Mouse (Mus musculus): ENCODE data around the gene Grn. TPM values are rescaled to one million over a fixed set of nuclear protein-coding genes. Genes with fewer than 3 reads are reported as not detected.

The Grn gene
- polyA plus RNA-seq, 2 experiments: 118 to 120 TPM

DNA sequence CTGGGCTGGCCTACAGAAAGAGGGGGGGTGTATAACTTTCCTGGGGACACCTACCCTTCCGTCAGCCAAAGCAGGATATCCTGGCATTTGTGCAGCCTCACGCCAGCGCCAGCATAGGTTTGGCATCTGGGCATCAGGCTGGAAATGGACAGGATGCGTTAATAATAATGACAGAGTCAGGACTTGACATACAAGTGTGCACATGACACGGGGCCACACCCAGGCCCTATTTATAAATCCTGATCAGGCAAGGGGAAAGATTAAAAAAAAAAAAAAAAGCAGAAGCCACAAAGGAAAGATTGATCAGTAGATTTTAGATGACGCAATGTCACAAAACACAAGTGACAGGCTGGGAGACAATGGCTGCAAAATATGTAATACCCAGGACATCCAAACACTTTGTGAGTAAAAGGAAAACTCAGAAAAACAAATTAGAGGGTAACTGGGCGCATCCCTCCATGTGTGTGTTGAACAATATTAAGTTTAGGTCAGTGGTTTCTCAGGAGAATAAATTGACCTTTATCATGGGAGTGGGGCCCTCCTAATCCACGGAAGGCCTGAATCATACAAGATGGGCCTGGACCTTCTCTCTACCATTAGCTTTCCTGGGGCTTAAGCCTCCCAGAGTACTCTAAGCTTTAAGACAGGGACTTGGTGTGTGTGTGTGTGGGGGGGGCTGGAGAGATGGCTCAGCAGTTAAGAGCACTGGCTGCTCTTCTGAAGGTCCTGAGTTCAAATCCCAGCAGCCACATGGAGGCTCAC is 4.4 kb upstream of the Grn start:
- TF ChIP-seq POLR2A (IDR thresholded peaks at IDR 0.05; ENCODE audit: borderline replicate concordance, extremely low read depth, insufficient read depth, insufficient read length): no peak
- H3K27me3 ChIP-seq (ENCODE audit: control insufficient read depth, insufficient read depth, low read length): no peaks in the 10 kb centered on the region
- H3K4me1 ChIP-seq (ENCODE audit: control insufficient read depth, insufficient read depth, low read length): peaks cover 6% of the 10 kb centered on the region
- DNase-seq (ENCODE audit: low spot score) (no peak), ATAC-seq (ENCODE audit: low FRiP score, low read depth) (no peak)
- 0 out of 2 replicates have a peak, but pooled peaks cover under 1% of the 10 kb centered on the region for H3K9me3 ChIP-seq (ENCODE audit: control insufficient read depth, low read length)
- H3K36me3 ChIP-seq (ENCODE audit: control insufficient read depth, insufficient read depth, low read length): no peaks in the 10 kb centered on the region
- H3K4me2 ChIP-seq (replicated peaks; ENCODE audit: low read depth, low read length, severe bottlenecking): no peak overlapping the region
- H3K4me3 ChIP-seq (replicated peaks; ENCODE audit: low read length): no peak overlapping the region
- 87% methylated on average over 8 of the region's 8 CpGs for WGBS
- H3K27ac ChIP-seq (replicated peaks; ENCODE audit: low read depth, low read length): no peak overlapping the region
- H3K9ac ChIP-seq (ENCODE audit: low read depth, low read length, severe bottlenecking): no peak overlapping the region

DNA sequence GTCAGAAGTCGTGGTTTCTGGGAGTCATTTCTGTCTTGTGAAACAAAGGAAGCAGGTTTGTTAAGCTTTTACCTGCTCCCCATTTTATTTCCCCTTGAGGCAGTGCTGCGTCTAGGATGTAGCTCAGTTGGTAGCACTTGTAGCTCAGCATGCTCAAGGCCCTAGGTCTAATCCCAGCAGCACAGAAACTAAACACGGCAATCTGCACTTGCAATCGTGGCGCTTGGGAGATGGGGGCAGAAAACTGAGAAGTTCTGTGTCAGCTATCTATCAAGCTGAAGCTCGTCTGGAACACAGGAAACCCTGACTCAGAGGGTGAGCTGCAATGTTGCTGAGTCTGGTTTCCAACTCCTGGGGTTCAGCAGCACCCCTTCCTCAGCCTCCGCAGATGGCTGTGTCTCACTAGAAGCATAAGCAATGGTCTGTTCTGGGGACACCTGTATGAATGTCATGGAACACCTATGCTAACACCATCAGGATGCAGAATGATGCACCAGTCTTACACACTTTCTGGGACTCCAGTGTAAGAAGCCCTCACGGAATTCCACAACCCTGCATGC is 1.1 kb upstream of the Grn start:
- DNase-seq (ENCODE audit: low spot score): no peak
- 64% methylated on average over 8 of the region's 8 CpGs for WGBS
- no peak overlapping the region for H3K27ac ChIP-seq (replicated peaks; ENCODE audit: low read depth, low read length)
- H3K9me3 ChIP-seq (ENCODE audit: control insufficient read depth, low read length): no peaks in the 10 kb centered on the region
- no peaks in the 10 kb centered on the region for H3K27me3 ChIP-seq (ENCODE audit: control insufficient read depth, insufficient read depth, low read length)
- H3K4me2 ChIP-seq (replicated peaks; ENCODE audit: low read depth, low read length, severe bottlenecking): no peak overlapping the region
- peaks cover 12% of the 10 kb centered on the region for H3K36me3 ChIP-seq (ENCODE audit: control insufficient read depth, insufficient read depth, low read length)
- no peak for ATAC-seq (ENCODE audit: low FRiP score, low read depth)
- peak overlapping the region; percentile 63; the same call in 1 of the 2 replicates for H3K4me3 ChIP-seq (replicated peaks; ENCODE audit: low read length)
- H3K9ac ChIP-seq (ENCODE audit: low read depth, low read length, severe bottlenecking): no peak overlapping the region
- H3K4me1 ChIP-seq (ENCODE audit: control insufficient read depth, insufficient read depth, low read length): peaks cover 9% of the 10 kb centered on the region
- TF ChIP-seq POLR2A (IDR thresholded peaks at IDR 0.05; ENCODE audit: borderline replicate concordance, extremely low read depth, insufficient read depth, insufficient read length): no peak

GRCm38 (mm10) chr11:102429551-102429950 is 564 bp upstream of the Grn start:
- Histone ChIP-seq H3K27ac (replicated peaks; ENCODE audit: low read depth, low read length) (no peak overlapping the region), H3K36me3 (ENCODE audit: control insufficient read depth, insufficient read depth, low read length) (peaks cover 16% of the 10 kb centered on the region), H3K27me3 (ENCODE audit: control insufficient read depth, insufficient read depth, low read length) (no peaks in the 10 kb centered on the region), H3K4me2 (replicated peaks; ENCODE audit: low read depth, low read length, severe bottlenecking) (peak overlapping the region; percentile 86), H3K4me1 (ENCODE audit: control insufficient read depth, insufficient read depth, low read length) (peaks cover 9% of the 10 kb centered on the region), H3K9ac (ENCODE audit: low read depth, low read length, severe bottlenecking) (peak overlapping the region; percentile 48), H3K9me3 (ENCODE audit: control insufficient read depth, low read length) (no peaks in the 10 kb centered on the region), H3K4me3 (replicated peaks; ENCODE audit: low read length) (peak overlapping the region; percentile 63)
- 41% methylated on average over 3 of the region's 3 CpGs for WGBS
- ATAC-seq (ENCODE audit: low FRiP score, low read depth) (no peak), DNase-seq (ENCODE audit: low spot score) (no peak)
- no peak for TF ChIP-seq POLR2A (IDR thresholded peaks at IDR 0.05; ENCODE audit: borderline replicate concordance, extremely low read depth, insufficient read depth, insufficient read length)

DNA sequence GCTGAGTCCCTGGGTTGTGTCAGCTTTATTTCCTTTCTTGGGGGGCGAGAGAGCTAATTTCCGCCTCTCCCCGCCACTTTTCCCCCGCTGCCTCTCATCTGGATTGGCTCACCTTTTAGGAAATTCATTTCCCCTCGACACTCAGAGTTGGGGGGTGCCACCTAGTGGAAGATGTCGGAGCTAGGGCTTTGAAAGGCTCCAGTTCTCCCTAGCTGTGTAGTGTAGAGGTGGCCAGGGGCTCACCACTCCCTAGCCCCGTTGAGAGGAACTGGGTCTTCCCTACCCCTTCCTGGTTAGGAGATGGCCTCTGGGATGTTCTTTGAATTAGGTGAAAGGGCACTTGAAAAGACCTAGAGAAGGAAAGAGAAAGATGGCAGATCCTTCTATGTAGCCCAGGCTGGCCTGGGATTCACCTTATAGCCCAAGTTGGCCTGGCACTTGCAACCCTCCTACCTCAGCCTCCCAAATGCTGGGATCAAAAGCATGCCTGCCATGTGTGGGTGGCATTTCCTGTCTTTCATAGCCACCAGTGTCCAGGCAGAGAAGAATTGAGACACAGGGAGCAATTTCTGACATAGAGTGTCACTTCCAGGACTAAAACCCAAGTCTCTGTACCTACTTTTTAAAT is 1.0 kb downstream of the Grn start:
- H3K9ac ChIP-seq (ENCODE audit: low read depth, low read length, severe bottlenecking): peak overlapping the region; percentile 49
- 0 out of 2 replicates have a peak, but pooled peaks have one; percentile 27 for ATAC-seq (ENCODE audit: low FRiP score, low read depth)

DNA sequence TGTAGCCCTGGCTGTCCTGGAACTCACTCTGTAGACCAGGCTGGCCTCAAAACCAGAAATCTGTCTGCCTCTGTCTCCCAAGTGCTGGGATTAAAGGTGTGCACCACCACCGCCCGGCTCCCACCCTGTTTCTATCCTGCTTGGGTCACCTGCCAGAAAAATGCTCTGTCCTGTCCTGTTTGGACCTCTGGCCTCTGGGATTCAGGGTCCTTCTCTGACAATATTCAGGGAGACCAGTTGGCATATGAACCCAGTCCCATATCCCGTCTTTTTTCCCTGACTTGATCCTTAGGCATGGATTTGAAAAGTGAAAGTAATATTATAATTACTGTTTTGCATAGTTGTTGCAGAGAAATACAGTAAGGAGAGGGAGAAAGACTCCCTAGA is 1.6 kb downstream of the Grn start:
- TF ChIP-seq POLR2A (IDR thresholded peaks at IDR 0.05; ENCODE audit: borderline replicate concordance, extremely low read depth, insufficient read depth, insufficient read length): no peak
- Histone ChIP-seq H3K36me3 (ENCODE audit: control insufficient read depth, insufficient read depth, low read length) (peaks cover 37% of the 10 kb centered on the region), H3K4me1 (ENCODE audit: control insufficient read depth, insufficient read depth, low read length) (peaks cover 9% of the 10 kb centered on the region), H3K9ac (ENCODE audit: low read depth, low read length, severe bottlenecking) (no peak overlapping the region), H3K27me3 (ENCODE audit: control insufficient read depth, insufficient read depth, low read length) (no peaks in the 10 kb centered on the region), H3K27ac (replicated peaks; ENCODE audit: low read depth, low read length) (no peak overlapping the region), H3K4me3 (replicated peaks; ENCODE audit: low read length) (no peak overlapping the region), H3K9me3 (ENCODE audit: control insufficient read depth, low read length) (no peaks in the 10 kb centered on the region), H3K4me2 (replicated peaks; ENCODE audit: low read depth, low read length, severe bottlenecking) (no peak overlapping the region)
- DNase-seq (ENCODE audit: low spot score): no peak
- no peak for ATAC-seq (ENCODE audit: low FRiP score, low read depth)
- 77% methylated on average over 3 of the region's 3 CpGs for WGBS

More for the DNA sequence above, 1.0 kb downstream of the Grn start:
- H3K4me3 ChIP-seq (replicated peaks; ENCODE audit: low read length): peak overlapping the region; percentile 63
- WGBS: 3% methylated on average over 7 of the region's 7 CpGs
- no peak for TF ChIP-seq POLR2A (IDR thresholded peaks at IDR 0.05; ENCODE audit: borderline replicate concordance, extremely low read depth, insufficient read depth, insufficient read length)
- peak overlapping the region; percentile 86 for H3K4me2 ChIP-seq (replicated peaks; ENCODE audit: low read depth, low read length, severe bottlenecking)
- peak; percentile 89 for DNase-seq (ENCODE audit: low spot score)
- peaks cover 9% of the 10 kb centered on the region for H3K4me1 ChIP-seq (ENCODE audit: control insufficient read depth, insufficient read depth, low read length)
- H3K36me3 ChIP-seq (ENCODE audit: control insufficient read depth, insufficient read depth, low read length): peaks cover 32% of the 10 kb centered on the region
- no peaks in the 10 kb centered on the region for H3K9me3 ChIP-seq (ENCODE audit: control insufficient read depth, low read length)
- no peaks in the 10 kb centered on the region for H3K27me3 ChIP-seq (ENCODE audit: control insufficient read depth, insufficient read depth, low read length)
- H3K27ac ChIP-seq (replicated peaks; ENCODE audit: low read depth, low read length): peak overlapping the region; percentile 67
